Mouse (Mus musculus) midbrain, embryonic 15.5 days (tissue): Measurements from ENCODE around the gene Asb7. TPM values are rescaled to one million over a fixed set of nuclear protein-coding genes. Genes with fewer than 3 reads are reported as not detected.

Experiments
- ATAC-seq: fragments of 200-750 bp; cut with Nextera tagmentation; replicated peaks from 2 replicates; pipeline ENCODE4 v1.8.0; 2017; ENCODE audit warnings: moderate TSS enrichment
- H3K27ac ChIP-seq: fragments of 300-500 bp; sonication (generic); 2 replicates; pipeline ENCODE4 v1.5.1; 2015; ENCODE audit warnings: mild to moderate bottlenecking, inconsistent platforms
- H3K27me3 ChIP-seq: fragments of 300-500 bp; sonication (generic); replicated peaks from 2 replicates; pipeline ENCODE4 v1.6.1; 2015; ENCODE audit warnings: inconsistent platforms
- H3K36me3 ChIP-seq: fragments of 300-500 bp; sonication (generic); replicated peaks from 2 replicates; pipeline ENCODE4 v1.6.1; 2015; ENCODE audit warnings: inconsistent platforms
- H3K4me1 ChIP-seq: fragments of 300-500 bp; sonication (generic); 2 replicates; pipeline ENCODE4 v1.6.1; 2015; ENCODE audit warnings: inconsistent platforms
- H3K4me2 ChIP-seq: fragments of 300-500 bp; sonication (generic); 2 replicates; pipeline ENCODE4 v1.6.1; 2015; ENCODE audit warnings: inconsistent platforms, mild to moderate bottlenecking, moderate library complexity
- H3K4me3 ChIP-seq: fragments of 300-500 bp; sonication (generic); 2 replicates; pipeline ENCODE4 v1.5.1; 2015; ENCODE audit warnings: mild to moderate bottlenecking, inconsistent platforms
- H3K9ac ChIP-seq: fragments of 300-500 bp; sonication (generic); 2 replicates; pipeline ENCODE4 v1.6.1; 2015; ENCODE audit warnings: mild to moderate bottlenecking, inconsistent platforms
- H3K9me3 ChIP-seq: fragments of 300-500 bp; sonication (generic); 2 replicates; pipeline ENCODE4 v1.6.1; 2016; ENCODE audit warnings: inconsistent platforms
- WGBS: fragments of 180-500 bp; shearing (Covaris S2); methylation state at CpG from one replicate; pipeline ENCODE4 v1.1.7; 2015; ENCODE audit warnings: mixed read lengths; 5-methylcytosine and 5-hydroxymethylcytosine counted together
- polyA plus RNA-seq: library from polyadenylated mRNA; unstranded; fragments of >200 nt; fragmentation: Nextera tagmentation; extraction: Ambion mirVana; gene quantifications from 2 replicates; pipeline ENCODE4 v1.2.1, GENCODE M21; 2015

The Asb7 gene
- polyA plus RNA-seq, 1 experiment from 2014 or later: 17.6 TPM

GRCm38 (mm10) chr7:66694467-66694866, 5.1 kb upstream of the Asb7 start:
- Histone ChIP-seq H3K9me3 (no peaks in the 10 kb centered on the region), H3K36me3 (no peaks in the 10 kb centered on the region), H3K4me3 (no peak overlapping the region), H3K27ac (no peak overlapping the region), H3K4me2 (no peak overlapping the region), H3K9ac (no peak overlapping the region), H3K4me1 (peaks cover 7% of the 10 kb centered on the region), H3K27me3 (no peaks in the 10 kb centered on the region)
- ATAC-seq: no peak
- WGBS: 71% methylated on average over 7 of the region's 7 CpGs

DNA sequence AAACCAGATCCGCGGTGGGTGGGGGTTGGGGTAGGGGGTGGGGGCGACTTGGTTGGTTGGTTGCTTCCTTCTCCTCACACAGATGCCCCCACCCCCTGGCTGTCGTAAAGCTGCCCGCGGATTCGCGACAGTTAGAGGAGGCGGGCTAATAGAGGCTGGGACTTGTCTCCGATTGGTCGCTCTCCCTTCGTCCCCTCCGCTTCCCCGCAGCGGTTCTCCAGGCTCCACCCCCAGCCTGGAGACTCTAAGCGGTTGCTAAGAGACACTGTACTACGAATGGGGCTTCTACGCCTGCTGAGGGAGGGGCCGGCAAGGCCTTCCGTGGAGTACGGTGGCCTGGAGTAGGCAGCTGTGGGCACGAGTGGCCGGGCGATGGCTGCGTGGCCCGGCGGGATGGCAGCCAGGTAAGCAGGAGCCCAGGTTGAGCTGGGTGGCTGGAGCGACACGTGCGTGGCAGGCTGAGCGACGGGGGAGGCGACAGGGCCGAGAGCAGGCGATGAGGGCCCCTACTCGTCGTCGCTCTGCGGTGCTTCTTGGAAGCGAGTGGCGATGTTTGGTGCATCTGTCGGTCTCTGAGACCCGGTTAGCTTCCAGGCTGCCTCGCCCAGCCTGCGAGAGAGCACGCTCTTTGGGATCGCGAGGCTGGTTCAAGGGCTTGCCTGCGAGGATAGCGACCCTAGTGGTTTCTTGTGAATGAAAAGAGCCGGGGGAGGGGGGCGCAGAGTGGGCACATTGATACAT, 394 bp upstream of the Asb7 start, which contains the start of gene Lins1:
Gene Lins1, plus strand, starts transcription at position 270 of the 741 bp plus-strand sequence.
- under 1% methylated on average over 52 of the region's 52 CpGs for WGBS
- peak within 1 kb of the TSS; percentile 87 for H3K4me2 ChIP-seq
- peak within 1 kb of the TSS; percentile 98 for H3K27ac ChIP-seq
- no peaks in the 10 kb centered on the region for H3K27me3 ChIP-seq
- no peaks in the 10 kb centered on the region for H3K9me3 ChIP-seq
- ATAC-seq: peak; percentile 99
- peaks cover 19% of the 10 kb centered on the region for H3K4me1 ChIP-seq
- peak within 1 kb of the TSS; percentile 77 for H3K9ac ChIP-seq
- no peaks in the 10 kb centered on the region; the same call in 1 of the 2 replicates for H3K36me3 ChIP-seq
- peak within 1 kb of the TSS; percentile 78 for H3K4me3 ChIP-seq

DNA sequence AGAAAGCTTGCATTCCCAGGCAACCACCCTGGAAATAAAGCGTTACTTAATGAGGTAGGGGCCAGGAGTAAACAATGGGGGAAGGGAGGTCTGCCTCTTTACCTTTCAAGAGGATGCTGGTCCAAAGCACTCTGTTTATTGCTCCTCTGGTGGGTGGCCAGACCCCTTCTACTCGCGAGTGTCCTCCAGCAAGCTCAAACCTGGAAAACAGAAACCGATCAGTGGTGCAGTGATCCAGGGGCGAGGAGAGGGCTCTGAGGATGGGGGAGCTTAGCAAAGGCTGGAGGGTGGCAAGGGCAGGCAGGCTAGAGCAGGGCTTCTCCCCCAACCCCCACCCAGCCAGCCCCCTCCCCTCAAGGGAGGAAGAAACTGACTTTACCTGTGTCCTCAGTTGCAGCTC, 675 bp downstream of the Asb7 start:
- H3K27me3 ChIP-seq: no peaks in the 10 kb centered on the region
- H3K9ac ChIP-seq: peak overlapping the region; percentile 67
- WGBS: 0% methylated on average over 5 of the region's 5 CpGs
- H3K4me2 ChIP-seq: peak overlapping the region; percentile 87
- no peaks in the 10 kb centered on the region for H3K9me3 ChIP-seq
- H3K36me3 ChIP-seq: no peaks in the 10 kb centered on the region; the same call in 1 of the 2 replicates
- peaks cover 19% of the 10 kb centered on the region for H3K4me1 ChIP-seq
- no peak; the same call in 1 of the 2 replicates for ATAC-seq
- H3K4me3 ChIP-seq: peak overlapping the region; percentile 78
- H3K27ac ChIP-seq: no peak overlapping the region

- no peak overlapping the region for H3K4me2 ChIP-seq
- no peak overlapping the region for H3K9ac ChIP-seq
- ATAC-seq: no peak
- no peaks in the 10 kb centered on the region for H3K4me1 ChIP-seq
- 93% methylated on average over 5 of the region's 5 CpGs for WGBS
- peaks cover 36% of the 10 kb centered on the region for H3K36me3 ChIP-seq
- H3K27ac ChIP-seq: no peak overlapping the region
- no peaks in the 10 kb centered on the region for H3K27me3 ChIP-seq
- no peaks in the 10 kb centered on the region for H3K9me3 ChIP-seq
- H3K4me3 ChIP-seq: no peak overlapping the region
Observed at GRCm38 (mm10) chr7:66682119-66682863, 7.1 kb downstream of the Asb7 start.

GRCm38 (mm10) chr7:66675800-66676199, 13.6 kb downstream of the Asb7 start:
- H3K9ac ChIP-seq: no peak overlapping the region
- no peaks in the 10 kb centered on the region for H3K9me3 ChIP-seq
- H3K4me2 ChIP-seq: no peak overlapping the region
- no peak overlapping the region for H3K27ac ChIP-seq
- no peaks in the 10 kb centered on the region for H3K27me3 ChIP-seq
- no peaks in the 10 kb centered on the region for H3K4me1 ChIP-seq
- peaks cover 65% of the 10 kb centered on the region for H3K36me3 ChIP-seq
- 95% methylated on average over 2 of the region's 2 CpGs for WGBS
- H3K4me3 ChIP-seq: no peak overlapping the region
- no peak for ATAC-seq

GRCm38 (mm10) chr7:66667064-66667463, 22.3 kb downstream of the Asb7 start:
- peaks cover 26% of the 10 kb centered on the region for H3K36me3 ChIP-seq
- 0 out of 2 replicates have a peak, but pooled peaks cover 6% of the 10 kb centered on the region for H3K9me3 ChIP-seq
- no peaks in the 10 kb centered on the region for H3K4me1 ChIP-seq
- H3K27me3 ChIP-seq: no peaks in the 10 kb centered on the region
- no peak overlapping the region for H3K9ac ChIP-seq
- no peak for ATAC-seq
- H3K4me3 ChIP-seq: no peak overlapping the region
- H3K4me2 ChIP-seq: no peak overlapping the region
- no peak overlapping the region for H3K27ac ChIP-seq

DNA sequence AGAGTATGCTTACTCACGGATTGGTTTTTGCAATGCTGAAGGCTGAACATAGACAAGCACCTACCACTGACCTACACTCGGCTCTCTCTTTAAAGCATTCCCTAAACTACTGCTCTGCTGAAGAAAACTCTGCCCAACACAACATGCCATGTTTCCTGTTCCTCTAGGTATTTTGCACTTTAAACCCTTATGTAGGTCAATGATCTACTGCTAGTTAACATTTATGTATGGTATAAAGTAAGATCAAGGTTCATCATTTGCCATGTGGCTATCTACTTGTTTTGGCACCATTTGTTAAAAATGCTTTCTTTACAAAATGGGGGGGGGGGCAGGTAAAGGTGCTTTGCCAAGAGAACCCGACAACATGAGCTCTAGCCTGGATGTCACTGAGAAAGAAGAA, 25.8 kb downstream of the Asb7 start:
- no peak overlapping the region for H3K27ac ChIP-seq
- no peaks in the 10 kb centered on the region for H3K27me3 ChIP-seq
- 0 out of 2 replicates have a peak, but pooled peaks cover 3% of the 10 kb centered on the region for H3K9me3 ChIP-seq
- H3K36me3 ChIP-seq: peaks cover 5% of the 10 kb centered on the region; the same call in 1 of the 2 replicates
- no peak overlapping the region for H3K4me3 ChIP-seq
- ATAC-seq: no peak
- H3K9ac ChIP-seq: no peak overlapping the region
- no peak overlapping the region for H3K4me2 ChIP-seq
- H3K4me1 ChIP-seq: 0 out of 2 replicates have a peak, but pooled peaks cover 2% of the 10 kb centered on the region
- 93% methylated on average over 3 of the region's 3 CpGs for WGBS

DNA sequence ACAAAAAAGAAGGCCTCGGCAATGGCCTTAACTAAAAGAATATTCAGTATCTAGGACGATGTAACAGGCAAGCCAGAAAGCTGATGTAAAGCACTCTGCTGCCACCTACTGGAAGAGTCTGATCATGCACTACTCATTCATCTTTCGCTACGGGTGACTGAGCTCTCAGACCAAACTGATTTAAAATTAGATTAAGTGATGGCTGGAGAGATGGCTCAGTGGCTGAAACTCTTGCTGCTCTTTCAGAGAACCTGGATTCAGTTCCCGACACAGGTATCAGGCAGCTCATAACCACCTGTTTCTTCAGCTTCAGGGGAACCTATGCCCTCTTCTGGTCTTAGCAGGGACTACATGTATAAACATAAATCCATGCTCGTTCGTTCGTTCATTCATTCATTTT, 27.8 kb downstream of the Asb7 start:
- 15% methylated on average over 8 of the region's 8 CpGs for WGBS
- Histone ChIP-seq H3K9me3 (no peaks in the 10 kb centered on the region), H3K27me3 (no peaks in the 10 kb centered on the region), H3K36me3 (peaks cover 2% of the 10 kb centered on the region; the same call in 1 of the 2 replicates), H3K9ac (no peak overlapping the region), H3K27ac (no peak overlapping the region), H3K4me3 (no peak overlapping the region), H3K4me1 (0 out of 2 replicates have a peak, but pooled peaks cover 2% of the 10 kb centered on the region), H3K4me2 (peak overlapping the region; percentile 28)
- ATAC-seq: peak; percentile 66

DNA sequence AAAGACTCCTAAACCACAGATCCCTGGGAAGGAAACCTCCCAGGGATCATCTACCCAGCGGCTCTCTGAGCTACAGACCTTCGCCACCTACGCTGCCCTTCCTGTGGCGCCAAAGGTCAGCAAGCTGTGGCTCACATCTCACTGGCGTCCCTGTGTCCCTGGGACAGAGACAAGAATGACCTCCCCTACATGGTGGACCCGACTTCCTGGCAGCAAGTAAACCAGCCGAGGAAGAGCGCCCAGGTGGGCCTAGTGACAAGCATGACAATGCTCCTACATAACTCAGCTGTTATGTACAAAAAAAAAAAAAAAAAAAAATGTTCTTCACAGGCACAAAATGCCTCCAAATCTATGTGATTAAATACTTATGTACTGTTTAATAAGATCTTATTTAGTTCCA, 28.4 kb downstream of the Asb7 start:
- H3K36me3 ChIP-seq: no peaks in the 10 kb centered on the region; the same call in 1 of the 2 replicates
- no peaks in the 10 kb centered on the region for H3K27me3 ChIP-seq
- no peak overlapping the region for H3K9ac ChIP-seq
- 0 out of 2 replicates have a peak, but pooled peaks cover 2% of the 10 kb centered on the region for H3K4me1 ChIP-seq
- H3K9me3 ChIP-seq: no peaks in the 10 kb centered on the region
- no peak overlapping the region for H3K4me2 ChIP-seq
- H3K4me3 ChIP-seq: no peak overlapping the region
- H3K27ac ChIP-seq: no peak overlapping the region
- 79% methylated on average over 8 of the region's 8 CpGs for WGBS
- peak; percentile 63 for ATAC-seq

- Histone ChIP-seq H3K4me2 (no peak overlapping the region), H3K4me3 (no peak overlapping the region), H3K36me3 (no peaks in the 10 kb centered on the region; the same call in 1 of the 2 replicates), H3K9me3 (no peaks in the 10 kb centered on the region), H3K9ac (no peak overlapping the region), H3K4me1 (0 out of 2 replicates have a peak, but pooled peaks cover 2% of the 10 kb centered on the region), H3K27ac (no peak overlapping the region), H3K27me3 (no peaks in the 10 kb centered on the region)
- 78% methylated on average over 7 of the region's 7 CpGs for WGBS
- ATAC-seq: 0 out of 2 replicates have a peak, but pooled peaks have one; percentile 37
Observed at GRCm38 (mm10) chr7:66660291-66660690, 29.1 kb downstream of the Asb7 start.

DNA sequence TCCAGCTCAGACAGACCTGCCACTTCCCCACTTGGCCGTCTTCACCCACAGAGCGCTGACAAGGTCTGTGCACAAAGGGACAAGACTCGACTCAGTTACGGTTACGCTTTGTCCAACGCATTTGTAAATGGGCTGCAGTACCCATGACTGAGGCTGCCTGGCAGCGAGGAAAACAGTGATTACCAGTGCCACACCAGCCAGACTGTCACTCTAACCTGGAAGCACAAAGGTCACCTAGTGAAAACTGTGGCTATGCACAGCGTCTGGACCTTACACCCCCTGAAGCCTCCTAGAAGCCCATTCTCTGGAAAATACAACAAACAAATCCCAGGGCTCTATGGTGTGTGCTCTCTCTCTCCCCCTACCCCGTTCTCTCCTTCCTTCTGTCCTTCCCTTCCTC, 33.9 kb downstream of the Asb7 start:
- ATAC-seq: no peak
- Histone ChIP-seq H3K4me3 (no peak overlapping the region), H3K4me2 (no peak overlapping the region), H3K36me3 (peaks cover 8% of the 10 kb centered on the region), H3K9me3 (no peaks in the 10 kb centered on the region), H3K27me3 (no peaks in the 10 kb centered on the region), H3K4me1 (no peaks in the 10 kb centered on the region), H3K9ac (no peak overlapping the region), H3K27ac (no peak overlapping the region)
- 81% methylated on average over 9 of the region's 9 CpGs for WGBS

GRCm38 (mm10) chr7:66653596-66653995, 35.8 kb downstream of the Asb7 start:
- Histone ChIP-seq H3K27ac (no peak overlapping the region), H3K9me3 (no peaks in the 10 kb centered on the region), H3K4me3 (no peak overlapping the region), H3K4me1 (no peaks in the 10 kb centered on the region), H3K36me3 (peaks cover 8% of the 10 kb centered on the region; the same call in 1 of the 2 replicates), H3K4me2 (no peak overlapping the region), H3K27me3 (no peaks in the 10 kb centered on the region), H3K9ac (no peak overlapping the region)
- ATAC-seq: no peak
- 86% methylated on average over 9 of the region's 9 CpGs for WGBS
